Mouse (Mus musculus): Measurements from ENCODE around the gene Hist2h4. TPM values are rescaled to one million over a fixed set of nuclear protein-coding genes. Genes with fewer than 3 reads are reported as not detected.
"Not testable (repeated sequence)": the region's sequence is repeated elsewhere in the genome, so short reads cannot be mapped to it uniquely, and the experiment has no call there.

Hist2h4 gene
- total RNA-seq, 1 experiment from 2014 or later: 56.9 TPM

- peak; percentile 30 for DNase-seq
Observed at GRCm38 (mm10) chr3:96268776-96269378, 5.8 kb upstream of the Hist2h4 start.

GRCm38 (mm10) chr3:96268051-96268775 is 5.1 kb upstream of the Hist2h4 start, which contains the start of gene Hist2h3b:
Hist2h3b (plus strand) TSS chr3:96268654.
- peak; percentile 85 for DNase-seq

- DNase-seq: no peak
Observed at GRCm38 (mm10) chr3:96267541-96267940, 4.4 kb upstream of the Hist2h4 start.

- DNase-seq: no peak
Observed at GRCm38 (mm10) chr3:96266132-96266710, 3.1 kb upstream of the Hist2h4 start.

GRCm38 (mm10) chr3:96264404-96264949 is 1.4 kb upstream of the Hist2h4 start:
- DNase-seq: no peak

GRCm38 (mm10) chr3:96263558-96264403 is 670 bp upstream of the Hist2h4 start:
- peak; percentile 71 for DNase-seq

- peak; percentile 89 for DNase-seq
Observed at GRCm38 (mm10) chr3:96262216-96262875, 765 bp downstream of the Hist2h4 start.

- no peak for DNase-seq
Observed at GRCm38 (mm10) chr3:96261623-96262022, 1.5 kb downstream of the Hist2h4 start.

- DNase-seq: no peak
Observed at GRCm38 (mm10) chr3:96260220-96260619, 2.9 kb downstream of the Hist2h4 start.

GRCm38 (mm10) chr3:96257190-96257589 is 5.9 kb downstream of the Hist2h4 start:
- DNase-seq: no peak

- DNase-seq: no peak
Observed at GRCm38 (mm10) chr3:96255926-96256593, 7.1 kb downstream of the Hist2h4 start.

GRCm38 (mm10) chr3:96254683-96255355 is 8.3 kb downstream of the Hist2h4 start:
- DNase-seq: no peak

- no peak for DNase-seq
Observed at GRCm38 (mm10) chr3:96251787-96252186, 11.3 kb downstream of the Hist2h4 start.

GRCm38 (mm10) chr3:96250890-96251289 is 12.2 kb downstream of the Hist2h4 start:
- DNase-seq: no peak

- no peak for DNase-seq
Observed at GRCm38 (mm10) chr3:96249034-96249345, 14.1 kb downstream of the Hist2h4 start.

GRCm38 (mm10) chr3:96248141-96249033 is 14.7 kb downstream of the Hist2h4 start:
- DNase-seq: no peak

GRCm38 (mm10) chr3:96247356-96248140 is 15.6 kb downstream of the Hist2h4 start:
- no peak for DNase-seq

GRCm38 (mm10) chr3:96246427-96246856 is 16.7 kb downstream of the Hist2h4 start, which contains the start of gene Hist2h3c1:
Hist2h3c1 (plus strand) TSS chr3:96246685.
- DNase-seq: not testable (repeated sequence)
